Mouse (Mus musculus) ES-Bruce4 (cell line): ENCODE measurements at regions not wholly inside any gene's neighbourhood (a gene's known extent, or its start where the extent isn't known, plus 50 kb on each side); places are given as distances from the start of the nearest gene placed in this dataset.

Source experiments
- CTCF ChIP-seq: IDR thresholded peaks from one replicate; pipeline ENCODE4 v1.8.1; 2011; ENCODE audit warnings: low read depth, low read length
- POLR2A ChIP-seq: IDR thresholded peaks from one replicate; pipeline ENCODE4 v1.8.1; 2011; ENCODE audit warnings: low read length; ENCODE audit not compliant: insufficient read depth

DNA sequence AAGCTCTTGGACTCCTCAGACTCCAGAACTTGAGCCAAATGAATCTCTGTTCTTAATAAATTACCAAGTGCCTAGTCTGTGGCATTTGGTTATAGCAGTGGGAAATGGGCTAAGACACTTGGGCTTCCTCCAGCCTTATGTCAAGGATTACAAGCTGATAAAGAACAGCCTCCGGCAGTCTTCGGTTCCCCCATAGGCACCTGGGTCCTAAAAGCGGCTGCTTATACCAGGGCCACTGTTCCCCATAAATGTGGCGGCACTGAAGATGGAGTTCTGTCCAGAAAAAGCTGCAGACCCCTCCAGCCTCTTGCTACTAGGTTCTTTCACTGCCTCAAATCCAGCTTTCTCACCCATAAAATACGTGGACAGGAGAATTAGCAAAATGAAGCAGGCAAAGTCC is 87.6 kb downstream of the Il9r start:
- TF ChIP-seq POLR2A (no peak), CTCF (no peak)
